Mouse (Mus musculus): ENCODE measurements at regions not wholly inside any gene's neighbourhood (a gene's known extent, or its start where the extent isn't known, plus 50 kb on each side); places are given as distances from the start of the nearest gene placed in this dataset.

DNA sequence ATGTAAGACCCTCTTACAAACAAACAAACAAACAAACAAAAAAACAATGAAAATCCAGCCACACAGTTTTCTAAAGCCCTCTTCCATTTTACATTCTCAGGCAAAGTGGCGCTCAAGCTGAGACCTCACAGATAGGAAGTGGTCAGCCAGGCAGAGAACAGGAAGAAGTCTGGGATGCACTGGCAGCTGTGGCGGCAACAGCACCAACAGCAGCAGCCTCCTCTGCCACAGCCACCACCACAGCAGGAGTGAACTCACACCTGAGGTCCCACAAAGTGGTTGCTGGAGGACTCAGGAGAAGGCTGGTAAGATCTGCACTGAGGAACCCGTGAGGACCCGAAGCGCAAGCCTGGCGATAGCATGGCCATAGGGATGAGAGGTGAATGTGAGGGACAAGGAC is 156.3 kb downstream of the Grm4 start:
- no peak for DNase-seq

GRCm38 (mm10) chr17:27364338-27364737 is 156.9 kb downstream of the Grm4 start:
- DNase-seq: no peak

- no peak for DNase-seq
Measured at GRCm38 (mm10) chr17:27363911-27364310, 157.3 kb downstream of the Grm4 start.

- DNase-seq: no peak
Measured at GRCm38 (mm10) chr17:27362221-27362620, 158.0 kb upstream of the Lemd2 start.

DNA sequence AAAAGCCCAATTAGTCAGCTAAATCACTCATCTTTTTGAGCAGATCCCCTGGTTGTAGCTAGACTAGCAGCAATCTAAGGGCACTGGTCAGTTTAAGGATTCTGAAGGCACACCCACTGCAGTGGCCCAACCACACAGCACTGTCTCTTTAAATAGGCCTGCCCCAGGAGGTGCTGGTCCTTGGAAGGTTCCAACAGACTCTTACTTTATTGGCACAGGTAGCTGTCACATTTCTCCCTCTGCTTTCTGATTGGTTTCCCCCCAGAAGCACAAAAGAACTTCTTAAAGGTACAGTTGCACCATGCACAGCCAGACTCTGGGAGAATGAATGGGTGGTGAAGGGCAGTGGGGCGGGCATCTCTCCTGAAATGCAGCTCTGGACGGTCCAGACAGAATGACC is 157.1 kb upstream of the Lemd2 start:
- DNase-seq: no peak

DNA sequence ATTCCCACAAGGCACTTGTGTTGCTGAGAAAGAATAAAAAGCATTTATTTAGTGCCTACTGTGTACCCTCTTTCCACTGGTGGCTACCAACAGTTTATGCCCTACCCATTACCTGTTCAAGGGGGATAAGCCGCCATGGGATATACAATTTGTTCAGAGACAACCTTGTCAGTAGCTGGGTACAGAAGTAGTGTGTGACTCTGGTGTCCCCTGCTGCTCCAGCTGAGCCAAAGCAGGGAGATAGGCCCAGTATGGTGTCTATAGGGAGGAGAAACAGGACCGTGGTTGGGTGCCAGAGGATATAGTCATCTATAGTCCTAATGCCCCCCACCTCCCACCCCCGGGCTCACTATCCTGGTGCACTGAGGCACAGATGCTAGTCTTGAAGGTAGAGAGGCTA is 152.6 kb upstream of the Lemd2 start:
- no peak for DNase-seq

- DNase-seq: no peak
Measured at GRCm38 (mm10) chr17:27355717-27356116, 151.4 kb upstream of the Lemd2 start.

GRCm38 (mm10) chr17:27355056-27355455 is 150.8 kb upstream of the Lemd2 start:
- DNase-seq: no peak

GRCm38 (mm10) chr17:27349911-27350310 is 145.6 kb upstream of the Lemd2 start:
- DNase-seq: no peak

GRCm38 (mm10) chr17:27349432-27349831 is 145.2 kb upstream of the Lemd2 start:
- DNase-seq: no peak

DNA sequence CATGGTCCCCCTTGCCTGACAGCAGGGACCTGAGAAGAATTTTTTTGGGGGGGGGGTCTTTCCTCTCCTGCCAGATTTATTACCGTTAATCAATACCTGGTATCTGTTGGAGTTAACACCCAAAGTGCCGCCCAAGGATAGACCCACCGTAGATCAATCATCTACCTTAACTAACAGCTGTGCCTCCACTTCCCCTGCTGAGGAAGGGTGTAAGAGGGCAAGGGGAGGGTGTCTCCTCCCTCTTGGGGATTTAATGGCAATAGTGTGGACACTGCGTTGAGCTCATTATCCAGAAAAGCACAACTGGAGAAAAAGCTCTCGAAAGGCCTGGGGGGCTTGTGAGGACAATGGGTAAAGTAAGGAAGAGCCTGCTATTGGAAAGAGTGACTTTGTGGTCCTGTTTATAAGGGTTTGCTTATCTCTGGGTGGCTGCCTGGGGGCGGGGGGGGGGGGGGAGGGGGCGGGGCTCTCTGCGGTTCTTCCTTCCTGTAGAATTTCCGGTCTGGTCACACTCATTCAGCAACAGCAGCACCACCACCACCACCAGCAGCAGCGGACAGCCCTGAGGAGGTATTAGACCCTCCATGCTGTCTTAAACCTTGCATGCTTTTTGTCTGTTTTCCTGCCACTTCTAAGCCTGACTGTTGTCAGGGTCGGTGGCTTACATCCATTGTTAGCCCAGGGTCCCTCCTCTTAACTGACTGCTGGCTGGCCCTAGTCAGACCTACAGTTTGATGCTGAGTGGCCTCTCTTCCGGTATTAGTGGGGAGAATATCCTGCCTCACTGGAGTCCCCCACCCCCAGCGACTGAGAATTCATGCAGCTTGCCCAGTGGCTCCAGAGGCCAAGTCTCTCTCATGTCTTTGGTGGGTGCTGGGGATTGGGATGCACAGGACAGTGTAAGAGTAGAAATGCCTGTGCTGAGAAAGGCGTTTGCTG is 138.0 kb upstream of the Lemd2 start:
- DNase-seq: no peak

GRCm38 (mm10) chr17:27339823-27340222 is 135.6 kb upstream of the Lemd2 start:
- DNase-seq: no peak

DNA sequence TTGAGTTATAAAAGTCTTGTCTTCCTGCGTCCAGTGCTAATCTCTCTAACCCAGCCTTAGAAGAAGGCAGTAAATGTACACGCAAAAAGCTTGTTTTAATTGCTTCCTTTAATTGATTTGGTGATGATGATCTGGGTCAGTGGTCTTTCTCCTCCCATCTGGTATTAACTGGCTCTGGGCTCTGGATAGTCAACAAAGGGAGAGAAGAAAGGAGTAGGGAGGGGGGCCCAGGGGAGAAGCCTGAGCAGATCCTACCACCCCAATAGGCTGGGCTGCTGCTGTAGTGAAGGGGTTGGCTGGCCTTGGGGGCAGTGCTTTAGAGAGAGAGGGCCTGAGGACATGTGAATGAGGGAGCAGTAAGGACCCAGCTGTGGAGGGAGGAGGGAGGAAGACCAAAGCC is 135.0 kb upstream of the Lemd2 start:
- no peak for DNase-seq

DNA sequence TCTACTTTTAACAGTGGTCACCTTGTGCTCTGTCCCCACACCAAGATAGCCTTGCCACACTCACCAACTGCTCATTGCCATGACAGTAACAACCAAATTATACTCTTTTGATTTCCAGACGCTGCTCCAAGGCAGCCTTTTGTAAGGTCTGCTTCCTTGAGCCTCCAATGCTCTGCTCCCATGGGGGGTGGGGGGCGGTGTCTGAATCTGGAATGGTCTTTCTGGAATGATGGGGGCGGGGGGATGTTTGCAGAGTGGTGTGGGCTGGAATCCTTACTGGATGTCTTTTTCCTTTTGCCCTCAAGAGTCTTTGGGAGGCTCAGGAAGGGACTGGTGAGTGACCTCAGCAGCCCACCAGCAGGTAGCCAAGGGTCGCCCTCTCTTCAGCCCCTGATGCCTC is 131.4 kb upstream of the Lemd2 start:
- no peak for DNase-seq

GRCm38 (mm10) chr17:27333593-27333992 is 129.3 kb upstream of the Lemd2 start:
- no peak for DNase-seq

DNA sequence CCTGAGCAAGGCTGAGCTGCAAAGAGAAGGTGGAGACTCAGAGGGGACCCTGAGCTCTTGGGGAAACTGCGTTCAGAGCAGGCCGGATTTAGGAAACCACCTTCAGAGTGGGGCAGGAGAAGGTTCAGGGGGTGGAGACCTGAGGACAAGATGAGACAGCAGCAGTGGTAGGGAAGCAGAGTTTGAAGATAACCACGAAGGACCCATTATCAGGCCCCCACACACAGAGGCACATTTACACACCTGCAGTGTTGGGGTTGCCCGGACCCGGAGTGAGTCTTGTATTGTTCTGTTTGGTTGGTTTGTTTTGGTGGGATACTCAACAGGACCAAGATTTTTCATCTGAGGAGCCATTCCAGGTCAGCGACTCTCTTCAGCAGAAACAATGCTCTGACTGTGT is 128.9 kb upstream of the Lemd2 start:
- no peak for DNase-seq

DNA sequence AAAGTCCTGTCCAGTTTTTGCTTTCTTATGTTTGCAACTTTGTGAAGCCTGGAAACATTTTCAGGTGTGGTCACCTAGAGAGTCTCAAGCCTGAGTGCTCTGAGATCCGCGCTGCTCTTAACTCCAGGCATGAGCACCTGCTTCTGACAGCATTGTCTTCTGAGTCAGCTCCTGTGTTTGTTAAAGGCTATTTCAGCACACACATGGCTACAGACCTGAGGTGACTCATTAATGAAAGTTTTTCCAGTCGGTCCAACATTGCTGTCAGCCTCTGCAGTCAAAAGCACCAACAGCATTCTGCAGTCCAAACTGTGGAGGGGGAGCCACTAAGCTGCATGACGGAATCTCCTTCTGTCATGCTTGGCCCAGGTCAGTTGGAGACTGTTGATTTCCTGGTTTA is 127.8 kb upstream of the Lemd2 start:
- no peak for DNase-seq

- DNase-seq: no peak
Measured at GRCm38 (mm10) chr17:27331630-27332029, 127.4 kb upstream of the Lemd2 start.

DNA sequence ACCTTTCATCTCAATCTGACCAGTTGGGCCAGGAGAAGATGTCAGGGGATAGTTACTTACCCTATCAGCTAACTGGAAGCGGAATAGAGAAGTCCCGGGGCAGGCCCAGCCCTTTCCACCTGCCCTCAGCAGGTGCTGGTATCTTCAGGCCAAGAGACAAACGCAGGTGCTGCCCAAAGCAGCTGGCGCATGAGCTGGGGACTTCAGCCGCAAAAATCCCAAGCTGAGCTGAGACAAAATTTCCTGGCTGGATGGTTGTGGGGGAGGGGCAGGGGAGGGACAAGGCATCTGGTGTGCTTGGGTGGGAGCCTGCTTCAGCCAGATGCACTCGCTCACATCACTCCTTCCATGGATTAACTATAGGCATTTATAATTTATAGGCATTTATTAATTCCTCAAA is 125.5 kb upstream of the Lemd2 start:
- no peak for DNase-seq

DNA sequence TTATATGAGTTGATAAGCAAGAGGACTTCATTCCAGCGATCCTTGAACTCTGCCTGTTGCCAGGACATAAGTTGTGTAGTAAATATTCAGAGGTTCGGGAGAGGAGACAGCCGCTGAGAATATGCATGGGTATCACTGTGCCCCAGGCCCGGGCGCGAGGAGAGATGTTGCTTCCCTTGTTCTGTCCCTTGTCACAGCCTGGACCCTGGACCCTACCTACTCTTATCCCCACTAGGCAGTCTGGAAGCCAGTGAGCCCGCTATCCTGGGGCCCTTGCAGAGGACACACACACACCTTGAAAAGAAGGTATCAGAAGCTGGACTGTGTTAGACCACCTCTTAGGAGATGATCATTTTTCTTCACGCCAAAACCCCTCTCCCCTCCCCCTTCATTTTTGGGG is 124.9 kb upstream of the Lemd2 start:
- DNase-seq: no peak

- peak; percentile 58 for DNase-seq
Measured at GRCm38 (mm10) chr17:27325002-27325460, 120.8 kb upstream of the Lemd2 start.

GRCm38 (mm10) chr17:27323513-27323912 is 119.2 kb upstream of the Lemd2 start:
- DNase-seq: no peak

GRCm38 (mm10) chr17:27322891-27323509 is 118.7 kb upstream of the Lemd2 start:
- DNase-seq: no peak

DNA sequence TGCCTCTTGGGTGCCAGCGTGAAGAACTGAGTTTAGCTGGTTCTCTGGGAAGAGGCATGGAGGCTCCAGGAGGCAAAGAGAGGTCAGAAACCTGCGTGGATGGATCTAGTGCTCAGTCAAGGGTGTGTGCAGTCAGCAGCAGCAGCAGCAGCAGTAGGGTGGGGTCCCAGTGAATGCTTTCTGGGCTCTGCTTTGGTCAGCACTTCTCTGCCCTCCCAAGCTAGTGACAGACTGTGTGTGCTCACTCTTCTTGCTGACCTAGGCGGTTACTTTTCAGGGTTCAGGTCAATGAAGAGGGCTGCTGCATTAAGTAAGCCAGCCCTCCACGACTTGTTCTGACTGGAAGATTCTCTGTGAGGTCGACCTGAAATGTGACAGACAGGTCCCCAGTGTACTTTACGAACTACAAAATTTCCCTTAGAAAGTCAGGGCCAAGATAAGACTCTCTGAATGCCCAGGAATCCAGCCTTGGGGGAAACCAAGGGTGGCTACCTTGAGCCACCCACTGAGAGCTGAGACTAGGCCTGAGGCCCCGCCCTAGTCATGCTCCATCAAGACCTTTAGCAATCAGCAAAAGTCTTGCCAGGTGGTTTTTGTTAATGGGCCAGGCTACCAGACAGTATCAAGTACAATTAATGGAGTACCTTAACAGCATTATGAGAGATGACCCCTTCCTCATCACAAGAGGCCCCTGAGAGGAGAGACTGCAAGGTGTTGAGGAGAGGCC is 114.9 kb upstream of the Lemd2 start:
- DNase-seq: no peak

All from kidney, adult 18-20 months (tissue).